In genomic region chr10:81570238-81570800, GRCm38 (mm10) we compare ENCODE assay signal across 8 mouse cellular contexts. TPM values are rescaled to one million over a fixed set of nuclear protein-coding genes. Genes with fewer than 3 reads are reported as not detected.
DNase-seq lines count a peak whose midpoint lies in the region; ATAC-seq and TF ChIP-seq lines count a peak whose summit lies in the region.

No protein-coding gene starts in this region.

- 0 out of 2 replicates have a peak, but pooled peaks cover 6% of the 10 kb centered on the region for H3K36me3 ChIP-seq in liver, adult 2 months (ENCODE audit: control insufficient read depth, insufficient read depth, low read length)
- H3K36me3 ChIP-seq in hindbrain, embryonic 14.5 days (replicated peaks; ENCODE audit: control insufficient read depth, insufficient read depth), result peaks cover 24% of the 10 kb centered on the region
- H3K36me3 ChIP-seq in midbrain, embryonic 16.5 days (ENCODE audit: control insufficient read depth, insufficient read depth, low read length), result peaks cover 7% of the 10 kb centered on the region; the same call in 1 of the 2 replicates

- peaks cover 12% of the 10 kb centered on the region for H3K4me1 ChIP-seq in liver, adult 2 months (ENCODE audit: control insufficient read depth, insufficient read depth, low read length)
- H3K4me1 ChIP-seq in cortical plate, adult 2 months (ENCODE audit: control insufficient read depth, insufficient read depth, low read length), result 0 out of 2 replicates have a peak, but pooled peaks cover 2% of the 10 kb centered on the region
- H3K4me1 ChIP-seq in hindbrain, embryonic 14.5 days (replicated peaks; ENCODE audit: control insufficient read depth, insufficient read depth, low read length), result peaks cover 44% of the 10 kb centered on the region
- H3K4me1 ChIP-seq in midbrain, embryonic 16.5 days (ENCODE audit: control insufficient read depth, insufficient read depth, low read length), result peaks cover 35% of the 10 kb centered on the region

- H3K27ac ChIP-seq in liver, adult 2 months (replicated peaks; ENCODE audit: insufficient read depth, low read depth, low read length), result no peak overlapping the region; the same call in 1 of the 2 replicates
- H3K27ac ChIP-seq in cortical plate, adult 2 months (ENCODE audit: insufficient read depth, low read length), result no peak overlapping the region
- H3K27ac ChIP-seq in hindbrain, embryonic 14.5 days, result peak overlapping the region; percentile 84
- peak overlapping the region; percentile 84 for H3K27ac ChIP-seq in midbrain, embryonic 16.5 days (ENCODE audit: low read length)

- no peak for TF ChIP-seq POLR2A in liver, adult 2 months (IDR thresholded peaks at IDR 0.05; ENCODE audit: extremely low read depth, insufficient read depth, low read length)
- no peak for TF ChIP-seq POLR2A in cortical plate, adult 2 months (IDR thresholded peaks at IDR 0.05; ENCODE audit: extremely low read depth, insufficient read depth, low read length)

- H3K4me2 ChIP-seq in hindbrain, embryonic 14.5 days (replicated peaks), result peak overlapping the region; percentile 63
- H3K4me2 ChIP-seq in midbrain, embryonic 16.5 days (ENCODE audit: low read length), result peak overlapping the region; percentile 75

- no peaks in the 10 kb centered on the region for H3K27me3 ChIP-seq in liver, adult 2 months (ENCODE audit: control insufficient read depth, insufficient read depth, low read length)
- H3K27me3 ChIP-seq in hindbrain, embryonic 14.5 days (ENCODE audit: control insufficient read depth, insufficient read depth, low read length), result peaks cover 56% of the 10 kb centered on the region
- H3K27me3 ChIP-seq in midbrain, embryonic 16.5 days (ENCODE audit: control insufficient read depth, insufficient read depth, low read depth, low read length), result peaks cover 20% of the 10 kb centered on the region

- peak; percentile 17 for ATAC-seq in hindbrain, embryonic 14.5 days (ENCODE audit: low FRiP score)
- peak; percentile 23 for ATAC-seq in midbrain, embryonic 16.5 days
- no peak for ATAC-seq in activated CD4-positive, CD25-positive, alpha-beta regulatory T cell, adult 4 months

- no peaks in the 10 kb centered on the region for H3K9me3 ChIP-seq in hindbrain, embryonic 14.5 days (ENCODE audit: control insufficient read depth, low read length)
- H3K9me3 ChIP-seq in midbrain, embryonic 16.5 days (replicated peaks; ENCODE audit: control insufficient read depth, low read length, poor library complexity, severe bottlenecking), result no peaks in the 10 kb centered on the region

- H3K79me2 ChIP-seq in liver, adult 2 months (ENCODE audit: control insufficient read depth, insufficient read depth, low read length), result no peaks in the 10 kb centered on the region

- no peak for DNase-seq in liver, adult 2 months (ENCODE audit: extremely low read depth, low read depth, low spot score)
- DNase-seq in liver, result no peak
- peak; percentile 67 for DNase-seq in hindbrain, embryonic 14.5 days (ENCODE audit: low spot score)
- no peak for DNase-seq in adrenal gland, postnatal 36 days
- no peak for DNase-seq in spleen, postnatal 14 days (ENCODE audit: low spot score in 2 of 2)

- H3K4me3 ChIP-seq in liver, adult 2 months (ENCODE audit: insufficient read depth, low read depth, low read length), result peak overlapping the region; percentile 53
- H3K4me3 ChIP-seq in cortical plate, adult 2 months (ENCODE audit: insufficient read depth, low read length), result peak overlapping the region; percentile 50; the same call in 1 of the 2 replicates
- peak overlapping the region; percentile 31 for H3K4me3 ChIP-seq in hindbrain, embryonic 14.5 days (replicated peaks; ENCODE audit: low read length)
- H3K4me3 ChIP-seq in midbrain, embryonic 16.5 days (ENCODE audit: low read depth, low read length), result peak overlapping the region; percentile 44

- TF ChIP-seq CTCF in liver, adult 2 months (IDR thresholded peaks at IDR 0.05; ENCODE audit: low read depth, low read length), result no peak
- no peak for TF ChIP-seq CTCF in cortical plate, adult 2 months (IDR thresholded peaks at IDR 0.05; ENCODE audit: extremely low read depth, insufficient read depth, low read length)

- WGBS in liver, adult 2 months, result 12% methylated on average over 11 of the region's 11 CpGs
- 0% methylated on average over 8 of the region's 11 CpGs for WGBS in hindbrain, embryonic 14.5 days
- 1% methylated on average over 10 of the region's 11 CpGs for WGBS in midbrain, embryonic 16.5 days

- H3K9ac ChIP-seq in liver, adult 2 months (ENCODE audit: low read depth, low read length), result peak overlapping the region; percentile 78
- H3K9ac ChIP-seq in hindbrain, embryonic 14.5 days, result no peak overlapping the region
- H3K9ac ChIP-seq in midbrain, embryonic 16.5 days (ENCODE audit: low read depth, low read length), result peak overlapping the region; percentile 46; the same call in 1 of the 2 replicates

RNA-seq across cellular contexts. Expression of gene Tle2, which starts 4.0 kb away (rescaled TPM):
- total RNA-seq in liver, adult 2 months (2014; rRNA removed), result 3.0 and 7.2 TPM in 2 replicates
- polyA plus RNA-seq in liver, adult 2 months (2012; rRNA removed), result 35.4 and 56.0 TPM in 2 replicates
- 97.8 and 112 TPM in 2 replicates for polyA plus RNA-seq in cortical plate, adult 2 months (2012; rRNA removed)
- polyA plus RNA-seq in hindbrain, embryonic 14.5 days (2014; fragmentation: Nextera tagmentation; extraction: Ambion mirVana), result 24.5 and 29.7 TPM in 2 replicates
- 39.0 and 54.8 TPM in 2 replicates for polyA plus RNA-seq in midbrain, embryonic 16.5 days (2015; fragmentation: Nextera tagmentation; extraction: Ambion mirVana)
- total RNA-seq in adrenal gland, postnatal 36 days (2021), result 10 to 100 TPM; 30.1 to 65.0 TPM
- 1 to 10 TPM in 1 of 2 experiments, under 1 TPM in 1; 0.78 to 1.5 TPM for polyA plus RNA-seq in activated CD4-positive, CD25-positive, alpha-beta regulatory T cell, adult 4 months (2017; shearing (Covaris generic))

RNA-seq across cellular contexts. Expression of gene Aes, which starts 11.0 kb away (rescaled TPM):
- total RNA-seq in liver, adult 2 months (2014; rRNA removed), result 200 and 263 TPM in 2 replicates
- 1,785 and 2,016 TPM in 2 replicates for polyA plus RNA-seq in liver, adult 2 months (2012; rRNA removed)
- 897 and 916 TPM in 2 replicates for polyA plus RNA-seq in cortical plate, adult 2 months (2012; rRNA removed)
- polyA plus RNA-seq in hindbrain, embryonic 14.5 days (2014; fragmentation: Nextera tagmentation; extraction: Ambion mirVana), result 524 and 550 TPM in 2 replicates
- 700 and 706 TPM in 2 replicates for polyA plus RNA-seq in midbrain, embryonic 16.5 days (2015; fragmentation: Nextera tagmentation; extraction: Ambion mirVana)
- total RNA-seq in adrenal gland, postnatal 36 days (2021), result 1,000 to 10,000 TPM in 1 of 2 experiments, 100 to 1,000 TPM in 1; 897 to 1,114 TPM
- 100 to 1,000 TPM; 120 to 125 TPM for polyA plus RNA-seq in activated CD4-positive, CD25-positive, alpha-beta regulatory T cell, adult 4 months (2017; shearing (Covaris generic))

RNA-seq across cellular contexts. Expression of gene Gna11, which starts 25.3 kb away (rescaled TPM):
- 20.7 and 27.3 TPM in 2 replicates for total RNA-seq in liver, adult 2 months (2014; rRNA removed)
- polyA plus RNA-seq in liver, adult 2 months (2012; rRNA removed), result 61.6 and 64.2 TPM in 2 replicates
- polyA plus RNA-seq in cortical plate, adult 2 months (2012; rRNA removed), result 147 and 154 TPM in 2 replicates
- 87.5 and 95.5 TPM in 2 replicates for polyA plus RNA-seq in hindbrain, embryonic 14.5 days (2014; fragmentation: Nextera tagmentation; extraction: Ambion mirVana)
- polyA plus RNA-seq in midbrain, embryonic 16.5 days (2015; fragmentation: Nextera tagmentation; extraction: Ambion mirVana), result 89.7 and 90.2 TPM in 2 replicates
- 10 to 100 TPM; 79.2 to 84.2 TPM for total RNA-seq in adrenal gland, postnatal 36 days (2021)
- polyA plus RNA-seq in activated CD4-positive, CD25-positive, alpha-beta regulatory T cell, adult 4 months (2017; shearing (Covaris generic)), result 10 to 100 TPM; 21.7 to 24.5 TPM

RNA-seq across cellular contexts. Expression of gene Tle6, which starts 30.6 kb away (rescaled TPM):
- 0.94 and 1.6 TPM in 2 replicates for total RNA-seq in liver, adult 2 months (2014; rRNA removed)
- polyA plus RNA-seq in liver, adult 2 months (2012; rRNA removed), result 3.5 and 4.2 TPM in 2 replicates
- 21.2 and 25.3 TPM in 2 replicates for polyA plus RNA-seq in cortical plate, adult 2 months (2012; rRNA removed)
- polyA plus RNA-seq in hindbrain, embryonic 14.5 days (2014; fragmentation: Nextera tagmentation; extraction: Ambion mirVana), result 4.2 and 4.8 TPM in 2 replicates
- polyA plus RNA-seq in midbrain, embryonic 16.5 days (2015; fragmentation: Nextera tagmentation; extraction: Ambion mirVana), result 4.3 and 5.2 TPM in 2 replicates
- 10 to 100 TPM; 19.2 to 38.3 TPM for total RNA-seq in adrenal gland, postnatal 36 days (2021)
- polyA plus RNA-seq in activated CD4-positive, CD25-positive, alpha-beta regulatory T cell, adult 4 months (2017; shearing (Covaris generic)), result under 1 TPM in 1 of 2 experiments, not detected in 1; 0.89 TPM

RNA-seq across cellular contexts. Expression of gene BC025920, which starts 35.8 kb away (rescaled TPM):
- 0.55 and 0.67 TPM in 2 replicates for total RNA-seq in liver, adult 2 months (2014; rRNA removed)
- 0.29 and 0.56 TPM in 2 replicates for polyA plus RNA-seq in liver, adult 2 months (2012; rRNA removed)
- 3.7 and 4.2 TPM in 2 replicates for polyA plus RNA-seq in cortical plate, adult 2 months (2012; rRNA removed)
- 0.90 and 1.1 TPM in 2 replicates for polyA plus RNA-seq in hindbrain, embryonic 14.5 days (2014; fragmentation: Nextera tagmentation; extraction: Ambion mirVana)
- polyA plus RNA-seq in midbrain, embryonic 16.5 days (2015; fragmentation: Nextera tagmentation; extraction: Ambion mirVana), result 1.9 and 2.0 TPM in 2 replicates
- 1 to 10 TPM in 1 of 2 experiments, under 1 TPM in 1; 0.70 to 1.1 TPM for total RNA-seq in adrenal gland, postnatal 36 days (2021)
- polyA plus RNA-seq in activated CD4-positive, CD25-positive, alpha-beta regulatory T cell, adult 4 months (2017; shearing (Covaris generic)), result 1 to 10 TPM; 1.5 to 2.5 TPM

Comparison
In these comparisons a context has a peak if more than half of its experiments do, and no peak if none do; other contexts are left out.
1. H3K27ac ChIP-seq: peak in hindbrain, embryonic 14.5 days (single experiment) and midbrain, embryonic 16.5 days (single experiment); none in liver, adult 2 months (single experiment) and cortical plate, adult 2 months (single experiment).
2. RNA of gene Tle2, which starts 4.0 kb away (polyA plus RNA-seq): 97.8 to 112 TPM in cortical plate, adult 2 months, 35.4 to 56.0 TPM in liver, adult 2 months, 39.0 to 54.8 TPM in midbrain, embryonic 16.5 days and 24.5 to 29.7 TPM in hindbrain, embryonic 14.5 days; 0.78 to 1.5 TPM in activated CD4-positive, CD25-positive, alpha-beta regulatory T cell, adult 4 months; every median in the first group is over 10 times any median in the second.
3. Peak in every context shown above with its lines, with median percentiles within 50 percentile points of each other: H3K4me3 ChIP-seq.